Mouse (Mus musculus) embryonic facial prominence, embryonic 11.5 days (tissue): Measurements from ENCODE around the gene Serp2. TPM values are rescaled to one million over a fixed set of nuclear protein-coding genes. Genes with fewer than 3 reads are reported as not detected.

Source experiments
- ATAC-seq: fragments of 200-750 bp; cut with Nextera tagmentation; replicated peaks from 2 replicates; pipeline ENCODE4 v1.8.0; 2017; ENCODE audit warnings: low read depth; ENCODE audit not compliant: insufficient number of reproducible peaks, low FRiP score, low TSS enrichment
- DNase-seq: peaks from one replicate; pipeline ENCODE4 v3.0.0-alpha.2; 2015; ENCODE audit warnings: low spot score
- H3K27ac ChIP-seq: fragments of 300-500 bp; sonication (generic); replicated peaks from 2 replicates; pipeline ENCODE4 v1.5.1; 2014; ENCODE audit warnings: mild to moderate bottlenecking, low read depth, low read length, control low read depth
- H3K27me3 ChIP-seq: fragments of 300-500 bp; sonication (generic); 2 replicates; pipeline ENCODE4 v1.6.1; 2014; ENCODE audit warnings: mild to moderate bottlenecking, low read length, moderate library complexity, mixed read lengths; ENCODE audit not compliant: control insufficient read depth, insufficient read depth
- H3K36me3 ChIP-seq: fragments of 300-500 bp; sonication (generic); replicated peaks from 2 replicates; pipeline ENCODE4 v1.6.1; 2014; ENCODE audit warnings: low read depth, mild to moderate bottlenecking, low read length, moderate library complexity, mixed read lengths; ENCODE audit not compliant: control insufficient read depth, insufficient read depth
- H3K4me1 ChIP-seq: fragments of 300-500 bp; sonication (generic); 2 replicates; pipeline ENCODE4 v1.6.1; 2014; ENCODE audit warnings: low read length, mixed read lengths; ENCODE audit not compliant: control insufficient read depth, insufficient read depth
- H3K4me2 ChIP-seq: fragments of 300-500 bp; sonication (generic); 2 replicates; pipeline ENCODE4 v1.6.1; 2014; ENCODE audit warnings: low read depth, mild to moderate bottlenecking, control low read depth, low read length, moderate library complexity
- H3K4me3 ChIP-seq: fragments of 300-500 bp; sonication (generic); 2 replicates; pipeline ENCODE4 v1.5.1; 2014; ENCODE audit warnings: low read depth, low read length, control low read depth
- H3K9ac ChIP-seq: fragments of 300-500 bp; sonication (generic); replicated peaks from 2 replicates; pipeline ENCODE4 v1.6.1; 2014; ENCODE audit warnings: mild to moderate bottlenecking, control low read depth, low read length
- H3K9me3 ChIP-seq: fragments of 300-500 bp; sonication (generic); replicated peaks from 2 replicates; pipeline ENCODE4 v1.6.1; 2016; ENCODE audit warnings: mild to moderate bottlenecking, low read length, inconsistent platforms, mixed read lengths; ENCODE audit not compliant: control insufficient read depth
- WGBS: fragments of 180-500 bp; shearing (Covaris S2); extraction: QIAGEN DNeasy Blood & Tissue Kit; methylation state at CpG from one replicate; pipeline ENCODE4 v1.1.7; 2014; 5-methylcytosine and 5-hydroxymethylcytosine counted together
- polyA plus RNA-seq: library from polyadenylated mRNA; unstranded; fragments of >200 nt; fragmentation: Nextera tagmentation; extraction: Ambion mirVana; gene quantifications from 2 replicates; pipeline ENCODE4 v1.2.1, GENCODE M21; 2014

Gene Serp2
- polyA plus RNA-seq, 1 experiment from 2014 or later: 23.7 TPM

- Histone ChIP-seq H3K4me1 (peaks cover 4% of the 10 kb centered on the region), H3K4me3 (no peak overlapping the region), H3K9me3 (no peaks in the 10 kb centered on the region), H3K27me3 (no peaks in the 10 kb centered on the region), H3K36me3 (no peaks in the 10 kb centered on the region), H3K9ac (no peak overlapping the region), H3K4me2 (no peak overlapping the region), H3K27ac (no peak overlapping the region)
- ATAC-seq (no peak), DNase-seq (no peak)
- WGBS: 93% methylated on average over 5 of the region's 5 CpGs
Observed at GRCm38 (mm10) chr14:76540005-76540670, 16.6 kb downstream of the Serp2 start.

- H3K9me3 ChIP-seq: no peaks in the 10 kb centered on the region
- H3K27ac ChIP-seq: peak overlapping the region; percentile 22; the same call in 1 of the 2 replicates
- H3K4me2 ChIP-seq: no peak overlapping the region
- peaks cover 6% of the 10 kb centered on the region for H3K4me1 ChIP-seq
- H3K27me3 ChIP-seq: no peaks in the 10 kb centered on the region
- no peak overlapping the region for H3K9ac ChIP-seq
- no peaks in the 10 kb centered on the region for H3K36me3 ChIP-seq
- no peak for ATAC-seq
- 18% methylated on average over 6 of the region's 6 CpGs for WGBS
- peak; percentile 56 for DNase-seq
- no peak overlapping the region for H3K4me3 ChIP-seq
Observed at GRCm38 (mm10) chr14:76536921-76537320, 19.8 kb downstream of the Serp2 start.

- Histone ChIP-seq H3K27ac (no peak overlapping the region), H3K4me3 (no peak overlapping the region), H3K9me3 (no peaks in the 10 kb centered on the region), H3K4me1 (peaks cover 6% of the 10 kb centered on the region), H3K4me2 (no peak overlapping the region), H3K36me3 (no peaks in the 10 kb centered on the region), H3K27me3 (no peaks in the 10 kb centered on the region), H3K9ac (no peak overlapping the region)
- DNase-seq: no peak
- no peak for ATAC-seq
- WGBS: 86% methylated on average over 1 of the region's 1 CpGs
Observed at GRCm38 (mm10) chr14:76535096-76535495, 21.6 kb downstream of the Serp2 start.

- ATAC-seq: peak; percentile 67
- Histone ChIP-seq H3K4me2 (peak overlapping the region; percentile 42), H3K27me3 (no peaks in the 10 kb centered on the region), H3K4me1 (peaks cover 13% of the 10 kb centered on the region), H3K36me3 (no peaks in the 10 kb centered on the region), H3K27ac (peak overlapping the region; percentile 76), H3K9me3 (no peaks in the 10 kb centered on the region), H3K4me3 (peak overlapping the region; percentile 14; the same call in 1 of the 2 replicates), H3K9ac (peak overlapping the region; percentile 50)
- peak; percentile 63 for DNase-seq
- 7% methylated on average over 10 of the region's 10 CpGs for WGBS
Observed at GRCm38 (mm10) chr14:76533170-76533815, 23.4 kb downstream of the Serp2 start.

- peak; percentile 74 for DNase-seq
- peak overlapping the region; percentile 76 for H3K27ac ChIP-seq
- peak; percentile 75; the same call in 1 of the 2 replicates for ATAC-seq
- no peaks in the 10 kb centered on the region for H3K27me3 ChIP-seq
- peaks cover 16% of the 10 kb centered on the region for H3K4me1 ChIP-seq
- WGBS: 28% methylated on average over 20 of the region's 20 CpGs
- no peaks in the 10 kb centered on the region for H3K9me3 ChIP-seq
- H3K36me3 ChIP-seq: no peaks in the 10 kb centered on the region
- peak overlapping the region; percentile 50 for H3K9ac ChIP-seq
- H3K4me3 ChIP-seq: peak overlapping the region; percentile 14; the same call in 1 of the 2 replicates
- H3K4me2 ChIP-seq: peak overlapping the region; percentile 42
Observed at GRCm38 (mm10) chr14:76532257-76533169, 24.2 kb downstream of the Serp2 start.

GRCm38 (mm10) chr14:76531027-76531660, 25.5 kb downstream of the Serp2 start:
- no peak overlapping the region for H3K27ac ChIP-seq
- no peak overlapping the region for H3K4me2 ChIP-seq
- no peaks in the 10 kb centered on the region for H3K36me3 ChIP-seq
- no peaks in the 10 kb centered on the region for H3K9me3 ChIP-seq
- no peak for DNase-seq
- H3K4me3 ChIP-seq: no peak overlapping the region
- ATAC-seq: no peak
- H3K9ac ChIP-seq: no peak overlapping the region
- H3K27me3 ChIP-seq: no peaks in the 10 kb centered on the region
- WGBS: 93% methylated on average over 7 of the region's 7 CpGs
- peaks cover 13% of the 10 kb centered on the region for H3K4me1 ChIP-seq

- 12% methylated on average over 5 of the region's 5 CpGs for WGBS
- no peak overlapping the region for H3K4me2 ChIP-seq
- no peaks in the 10 kb centered on the region for H3K27me3 ChIP-seq
- peak; percentile 71 for DNase-seq
- H3K9ac ChIP-seq: no peak overlapping the region
- H3K27ac ChIP-seq: peak overlapping the region; percentile 48
- H3K9me3 ChIP-seq: no peaks in the 10 kb centered on the region
- no peak overlapping the region for H3K4me3 ChIP-seq
- H3K36me3 ChIP-seq: no peaks in the 10 kb centered on the region
- peaks cover 13% of the 10 kb centered on the region for H3K4me1 ChIP-seq
- peak; percentile 21; the same call in 1 of the 2 replicates for ATAC-seq
Observed at GRCm38 (mm10) chr14:76528641-76529040, 28.0 kb downstream of the Serp2 start.
